Mouse (Mus musculus) ES-E14 (cell line): ENCODE results near the gene Armh4. TPM values are rescaled to one million over a fixed set of nuclear protein-coding genes. Genes with fewer than 3 reads are reported as not detected.
"Not testable (repeated sequence)": the region's sequence is repeated elsewhere in the genome, so short reads cannot be mapped to it uniquely, and the experiment has no call there.

Experiments
- DNase-seq: peaks from one replicate; pipeline ENCODE4 v3.0.0-alpha.2; 2013; ENCODE audit warnings: low read depth, low spot score
- H3K27ac ChIP-seq: 2 replicates; pipeline ENCODE4 v1.5.1; 2012; ENCODE audit warnings: low read depth, mild to moderate bottlenecking, low read length, moderate library complexity, mixed read lengths; ENCODE audit not compliant: poor library complexity, insufficient read depth, severe bottlenecking
- H3K36me3 ChIP-seq: 2 replicates; pipeline ENCODE4 v1.6.1; 2012; ENCODE audit warnings: mild to moderate bottlenecking, low read length, moderate library complexity, mixed read lengths; ENCODE audit not compliant: control insufficient read depth, poor library complexity, insufficient read depth, severe bottlenecking
- H3K4me1 ChIP-seq, 2 experiments: fragments of 150-350 bp in 1 of 2; sonication (generic) in 1 of 2; 2 replicates each; pipeline ENCODE4 v1.6.1; 2012; ENCODE audit warnings: low read length in 2 of 2, mild to moderate bottlenecking in 1 of 2, mixed read lengths in 1 of 2; ENCODE audit not compliant: control insufficient read depth in 2 of 2, insufficient read depth in 2 of 2, poor library complexity in 1 of 2
- H3K4me3 ChIP-seq, 2 experiments: fragments of 150-350 bp in 1 of 2; sonication (generic) in 1 of 2; 2 replicates each; pipeline ENCODE4 v1.5.1; 2012; ENCODE audit warnings: low read length in 2 of 2, low read depth in 1 of 2, mild to moderate bottlenecking in 1 of 2, mixed read lengths in 1 of 2; ENCODE audit not compliant: insufficient read depth in 1 of 2, poor library complexity in 1 of 2, severe bottlenecking in 1 of 2
- H3K9ac ChIP-seq: 2 replicates; pipeline ENCODE4 v1.6.1; 2012; ENCODE audit warnings: low read depth, mild to moderate bottlenecking, low read length, mixed read lengths; ENCODE audit not compliant: poor library complexity, insufficient read depth, severe bottlenecking
- H3K9me3 ChIP-seq: fragments of 150-350 bp; sonication (generic); 2 replicates; pipeline ENCODE4 v1.6.1; 2012; ENCODE audit warnings: low read depth, mild to moderate bottlenecking, low read length; ENCODE audit not compliant: control insufficient read depth, insufficient read depth
- CHD2 ChIP-seq: IDR thresholded peaks from 2 replicates; pipeline ENCODE4 v1.6.1; 2014; ENCODE audit warnings: mild to moderate bottlenecking, low read depth, low read length, inconsistent platforms
- HCFC1 ChIP-seq: IDR thresholded peaks from 2 replicates; pipeline ENCODE4 v1.6.1; 2012; ENCODE audit warnings: low read length, inconsistent platforms, borderline replicate concordance; ENCODE audit not compliant: insufficient read depth
- MAFK ChIP-seq: IDR thresholded peaks from 2 replicates; pipeline ENCODE4 v1.6.1; 2014; ENCODE audit warnings: mild to moderate bottlenecking, low read depth, low read length, inconsistent platforms; ENCODE audit not compliant: insufficient read depth
- ZC3H11A ChIP-seq: IDR thresholded peaks from 2 replicates; pipeline ENCODE4 v1.6.1; 2012; ENCODE audit warnings: low read depth, mild to moderate bottlenecking, inconsistent platforms, low read length, borderline replicate concordance
- ZNF384 ChIP-seq: IDR thresholded peaks from 2 replicates; pipeline ENCODE4 v1.6.1; 2012; ENCODE audit warnings: low read depth, low read length, inconsistent platforms
- in situ Hi-C, 2 experiments: fragments of 600-800 bp; cut with MboI; formaldehyde crosslinking; loops; one replicate each; pipeline ENCODE4 v1.15.1; 2025; ENCODE audit warnings: low sequenced_read_pairs in 2 of 2, inconsistent platforms in 1 of 2; ENCODE audit not compliant: unreplicated experiment in 2 of 2
- total RNA-seq: library from RNA; depleted of rRNA; stranded (reverse); fragments of 300-350 nt; gene quantifications from 2 replicates; pipeline ENCODE4 v1.2.3, GENCODE M21; 2012; rRNA removed

Gene Armh4
- 3.7 and 13.8 TPM in 2 replicates for total RNA-seq

DNA sequence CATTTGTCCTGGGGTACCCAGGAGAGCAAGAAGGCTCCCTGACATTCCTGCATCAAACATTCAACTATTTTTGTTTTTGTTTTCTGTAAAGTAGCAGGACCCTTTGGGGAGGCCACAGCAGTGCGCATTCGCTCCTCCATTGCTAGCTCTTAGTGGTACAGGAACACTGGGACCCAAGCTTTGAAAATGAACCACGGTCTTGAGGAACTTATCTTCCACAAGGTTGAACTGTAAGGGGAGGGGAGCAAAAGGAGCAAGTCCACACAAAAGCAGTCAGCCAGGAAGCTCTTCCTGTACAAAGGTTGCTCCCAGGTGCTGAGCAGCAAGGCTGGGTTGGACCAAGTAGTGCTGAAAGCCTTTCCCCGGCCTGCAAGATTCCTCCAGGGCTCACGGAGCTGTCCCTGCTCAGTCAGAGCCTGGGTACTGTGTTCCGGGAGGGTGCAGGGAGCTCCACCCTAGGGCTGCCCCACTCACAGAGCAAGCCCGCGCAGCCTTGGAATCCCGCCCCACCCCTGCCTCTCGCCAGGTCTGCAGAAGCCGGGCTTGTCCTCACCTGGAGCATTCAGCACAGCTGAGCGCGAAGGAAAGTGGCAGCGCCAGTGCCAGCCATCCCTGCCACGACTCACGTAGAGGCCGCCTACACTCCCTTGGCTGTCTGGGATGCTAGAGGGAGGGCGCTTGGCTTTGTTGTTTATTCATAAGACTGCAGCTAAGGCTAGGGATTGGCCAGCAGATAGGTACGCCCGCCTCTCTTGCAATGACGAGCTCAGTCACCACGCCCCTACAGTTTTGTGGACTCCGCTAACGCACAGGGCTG is at the start of gene Armh4:
Armh4 (minus strand) TSS at position 669 of the 817 bp plus-strand sequence.
- Histone ChIP-seq H3K36me3 (no peaks in the 10 kb centered on the region), H3K4me3 (peak within 1 kb of the TSS; percentile 80 to 96), H3K27ac (no peak within 1 kb of the TSS), H3K9me3 (no peaks in the 10 kb centered on the region), H3K4me1 (no peaks in the 10 kb centered on the region), H3K9ac (peak within 1 kb of the TSS; percentile 64; the same call in 1 of the 2 replicates)
- in situ Hi-C loops: no loop called here
- TF ChIP-seq CHD2: no peak
- TF ChIP-seq ZNF384: no peak
- DNase-seq: peak; percentile 81

DNA sequence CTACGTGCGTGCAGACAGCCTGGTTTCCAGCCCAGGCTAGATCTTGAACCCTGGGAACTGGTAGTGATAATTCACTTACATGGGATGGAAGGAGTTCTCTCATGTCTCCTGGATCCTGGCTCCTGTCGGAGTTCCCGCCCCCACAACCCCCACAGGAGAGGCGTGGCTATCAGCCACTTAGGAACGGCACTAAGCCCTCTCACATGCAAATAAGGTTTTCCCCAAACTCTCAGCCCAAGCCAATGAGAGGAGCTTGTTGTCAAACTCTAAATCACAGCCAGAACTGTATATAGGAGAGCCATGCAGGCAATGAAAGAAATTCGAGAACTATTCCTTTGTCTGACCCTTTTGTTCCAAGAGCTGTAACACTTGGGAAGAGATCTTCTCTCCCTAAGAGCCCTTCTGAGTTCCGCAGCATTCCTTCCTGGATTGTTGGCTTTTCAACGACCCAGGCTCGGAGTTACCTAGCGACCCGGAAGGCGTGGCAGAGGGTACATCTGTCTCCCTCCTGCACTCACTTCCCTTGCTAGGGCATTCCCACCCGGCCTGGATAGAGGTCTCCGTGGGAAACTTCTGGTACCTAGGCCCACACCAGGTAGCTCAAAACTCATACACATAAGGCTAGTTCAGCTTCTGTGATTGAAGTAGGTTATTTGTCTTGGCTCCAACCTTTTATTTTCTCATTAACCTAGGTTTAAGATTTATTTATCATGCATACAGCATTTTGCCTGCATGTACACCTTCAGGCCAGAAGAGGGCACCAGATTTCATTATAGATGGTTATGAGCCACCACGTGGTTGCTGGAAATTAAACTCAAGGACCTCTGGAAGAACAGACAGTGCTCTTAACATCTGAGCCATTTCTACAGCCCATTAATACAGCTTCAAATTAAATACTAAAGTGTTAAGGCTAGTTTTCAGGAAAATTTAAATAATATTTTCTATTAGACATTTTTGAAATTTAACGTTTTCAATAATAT is 46.3 kb upstream of the Armh4 start:
- Histone ChIP-seq H3K36me3 (no peaks in the 10 kb centered on the region), H3K4me3 (peak overlapping the region; percentile 40 to 73), H3K9me3 (no peaks in the 10 kb centered on the region), H3K27ac (peak overlapping the region; percentile 75; the same call in 1 of the 2 replicates), H3K9ac (peak overlapping the region; percentile 64), H3K4me1 (no peaks in the 10 kb centered on the region; a peak in 2 of 4 replicates)
- in situ Hi-C loops: no loop called here
- peak; percentile 48 for DNase-seq
- no peak for TF ChIP-seq CHD2
- TF ChIP-seq ZNF384: no peak
- TF ChIP-seq MAFK: no peak
- no peak for TF ChIP-seq HCFC1
- TF ChIP-seq ZC3H11A: no peak

DNA sequence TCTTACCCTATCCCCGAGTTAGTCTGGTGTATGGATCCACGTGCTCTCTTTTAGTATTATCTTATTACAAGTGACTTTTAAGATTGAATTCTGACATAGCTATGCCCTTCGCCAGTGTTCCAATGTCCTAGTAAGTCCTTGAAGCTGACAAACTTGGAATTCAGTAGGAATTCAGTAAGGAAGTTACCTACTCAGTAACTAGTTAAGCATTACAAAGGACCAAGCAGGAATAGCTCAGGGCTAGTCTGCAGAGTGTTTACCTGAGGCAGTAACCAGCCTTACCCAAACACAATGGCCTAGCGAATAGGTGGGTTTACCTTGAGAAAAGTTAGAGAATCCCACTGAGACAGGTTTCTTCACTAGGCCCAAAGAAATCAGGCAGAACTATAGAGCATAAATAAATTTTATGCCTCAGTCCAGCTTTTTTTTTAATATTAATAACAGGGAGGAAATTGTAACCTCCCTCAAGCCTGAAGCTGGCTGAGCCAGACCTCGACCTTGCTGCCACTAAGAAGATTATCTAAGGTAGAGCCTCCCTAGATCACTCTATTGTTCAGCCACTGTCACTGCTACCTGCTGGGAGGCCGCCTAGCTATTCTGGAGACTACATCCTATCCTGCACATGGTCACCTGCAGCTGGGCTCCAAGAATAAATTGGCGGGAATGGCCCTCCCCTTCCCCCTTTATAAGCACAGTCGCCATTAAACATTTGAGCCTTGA is 36.7 kb upstream of the Armh4 start:
- in situ Hi-C loops, H3K4me1 ChIP-seq, H3K36me3 ChIP-seq, H3K9ac ChIP-seq, H3K4me3 ChIP-seq, H3K9me3 ChIP-seq: not testable (repeated sequence)
- peak; percentile 25 for DNase-seq
- peak overlapping the region; percentile 99 for H3K27ac ChIP-seq

DNA sequence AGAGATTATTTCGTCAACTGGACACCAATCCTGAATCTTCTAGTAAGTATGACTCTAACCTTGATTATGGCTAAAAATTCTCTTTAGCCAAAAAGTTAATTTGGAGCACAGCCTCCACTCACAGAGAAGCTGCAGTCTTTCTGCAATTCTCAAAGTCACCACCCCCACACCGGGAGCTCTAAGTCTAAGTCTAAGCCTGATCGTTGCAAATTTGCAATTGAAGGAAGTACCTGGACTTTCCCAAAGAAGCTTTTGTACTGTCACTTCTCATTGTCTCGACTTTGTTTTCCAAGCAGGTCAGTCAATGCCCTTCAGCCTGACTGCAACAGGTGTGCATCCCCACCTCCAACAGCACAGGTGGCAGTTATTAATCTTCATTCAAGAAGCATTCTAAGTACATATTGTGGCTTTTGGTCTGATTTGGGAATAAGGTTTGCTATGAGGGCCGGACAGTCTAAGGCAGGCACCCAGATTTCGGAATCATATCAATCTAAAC is 35.6 kb upstream of the Armh4 start:
- H3K4me3 ChIP-seq, H3K9ac ChIP-seq, in situ Hi-C loops, H3K36me3 ChIP-seq, H3K9me3 ChIP-seq, H3K4me1 ChIP-seq: not testable (repeated sequence)
- H3K27ac ChIP-seq: peak overlapping the region; percentile 93; the same call in 1 of the 2 replicates
- peak; percentile 68 for DNase-seq
- peak; percentile 32; the same call in 1 of the 2 replicates for TF ChIP-seq CHD2

DNA sequence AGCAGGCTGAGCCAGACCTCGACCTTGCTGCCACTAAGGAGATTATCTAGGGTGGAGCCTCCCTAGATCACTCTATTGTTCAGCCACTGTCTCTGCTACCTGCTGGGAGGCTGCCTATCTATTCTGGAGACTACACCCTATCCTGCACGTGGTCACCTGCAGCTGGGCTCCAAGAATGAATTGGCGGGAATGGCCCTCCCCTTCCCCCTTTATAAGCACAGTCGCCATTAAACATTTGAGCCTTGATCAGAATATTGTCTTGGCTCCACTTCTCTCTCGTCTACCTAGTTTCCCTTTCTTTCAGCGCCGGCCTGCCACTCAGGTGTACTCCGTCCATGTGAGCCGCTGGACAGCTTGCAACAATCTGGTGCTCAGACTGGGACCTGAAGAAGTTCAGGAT is 29.8 kb upstream of the Armh4 start:
- H3K27ac ChIP-seq, H3K4me1 ChIP-seq, DNase-seq, H3K9ac ChIP-seq, H3K9me3 ChIP-seq, in situ Hi-C loops, H3K4me3 ChIP-seq, H3K36me3 ChIP-seq: not testable (repeated sequence)

DNA sequence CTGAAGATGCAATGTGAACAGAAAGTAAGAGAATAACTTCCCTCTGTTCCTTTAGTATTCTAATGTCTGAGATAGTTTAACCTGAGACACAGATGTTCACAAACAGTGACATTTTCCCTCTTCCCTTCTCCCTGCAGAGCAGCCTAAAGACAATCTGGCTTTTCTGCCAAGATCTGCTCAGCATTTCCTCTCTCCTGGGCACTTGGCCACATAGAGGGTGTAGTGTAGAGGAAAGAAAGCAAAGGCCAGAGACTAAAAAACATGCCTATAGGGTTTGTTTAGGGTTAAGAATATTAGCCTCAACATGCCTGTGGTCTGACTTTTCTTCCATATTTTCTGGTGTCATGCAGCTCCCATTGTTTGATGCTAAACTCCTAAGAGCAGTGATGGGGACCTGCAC is 21.9 kb upstream of the Armh4 start:
- H3K36me3 ChIP-seq, H3K9me3 ChIP-seq, H3K4me1 ChIP-seq, H3K9ac ChIP-seq, H3K27ac ChIP-seq, H3K4me3 ChIP-seq, DNase-seq, in situ Hi-C loops: not testable (repeated sequence)
